Mouse (Mus musculus) neural tube, embryonic 13.5 days (tissue): ENCODE measurements around the gene Adap1. TPM values are rescaled to one million over a fixed set of nuclear protein-coding genes. Genes with fewer than 3 reads are reported as not detected.

Experiments used
- ATAC-seq: fragments of 200-750 bp; cut with Nextera tagmentation; 2 replicates; pipeline ENCODE4 v1.8.0; 2017; ENCODE audit warnings: low read depth, mild to moderate bottlenecking, moderate TSS enrichment, moderate library complexity
- H3K27ac ChIP-seq: fragments of 300-500 bp; sonication (generic); replicated peaks from 2 replicates; pipeline ENCODE4 v1.5.1; 2015; ENCODE audit warnings: moderate library complexity, mild to moderate bottlenecking, inconsistent platforms
- H3K27me3 ChIP-seq: fragments of 300-500 bp; sonication (generic); 2 replicates; pipeline ENCODE4 v1.6.1; 2015; ENCODE audit warnings: mild to moderate bottlenecking, inconsistent platforms
- H3K36me3 ChIP-seq: fragments of 300-500 bp; sonication (generic); 2 replicates; pipeline ENCODE4 v1.6.1; 2015; ENCODE audit warnings: mild to moderate bottlenecking, inconsistent platforms
- H3K4me1 ChIP-seq: fragments of 300-500 bp; sonication (generic); replicated peaks from 2 replicates; pipeline ENCODE4 v1.6.1; 2015; ENCODE audit warnings: inconsistent platforms
- H3K4me2 ChIP-seq: fragments of 300-500 bp; sonication (generic); 2 replicates; pipeline ENCODE4 v1.6.1; 2015; ENCODE audit warnings: inconsistent platforms, mild to moderate bottlenecking, moderate library complexity
- H3K4me3 ChIP-seq: fragments of 300-500 bp; sonication (generic); 2 replicates; pipeline ENCODE4 v1.5.1; 2015; ENCODE audit warnings: mild to moderate bottlenecking, inconsistent platforms
- H3K9ac ChIP-seq: fragments of 300-500 bp; sonication (generic); 2 replicates; pipeline ENCODE4 v1.6.1; 2015; ENCODE audit warnings: moderate library complexity, mild to moderate bottlenecking, inconsistent platforms
- H3K9me3 ChIP-seq: fragments of 300-500 bp; sonication (generic); 2 replicates; pipeline ENCODE4 v1.6.1; 2016; ENCODE audit warnings: inconsistent platforms
- WGBS: fragments of 180-500 bp; shearing (Covaris S2); methylation state at CpG from one replicate; pipeline ENCODE4 v1.1.7; 2015; 5-methylcytosine and 5-hydroxymethylcytosine counted together
- polyA plus RNA-seq: library from polyadenylated mRNA; unstranded; fragments of >200 nt; fragmentation: Nextera tagmentation; extraction: Ambion mirVana; gene quantifications from 2 replicates; pipeline ENCODE4 v1.2.1, GENCODE M21; 2015

Adap1 gene
- polyA plus RNA-seq, 1 experiment from 2014 or later = 66.3 TPM

GRCm38 (mm10) chr5:139331742-139332141 lies 6.3 kb upstream of the Adap1 start:
- H3K4me3 ChIP-seq = no peak overlapping the region
- no peak overlapping the region for H3K27ac ChIP-seq
- H3K4me2 ChIP-seq = no peak overlapping the region
- H3K9me3 ChIP-seq = no peaks in the 10 kb centered on the region
- H3K9ac ChIP-seq = no peak overlapping the region
- peaks cover 16% of the 10 kb centered on the region for H3K27me3 ChIP-seq
- H3K36me3 ChIP-seq = peaks cover 24% of the 10 kb centered on the region
- no peak for ATAC-seq
- H3K4me1 ChIP-seq = no peaks in the 10 kb centered on the region
- 23% methylated on average over 8 of the region's 8 CpGs for WGBS

- H3K4me1 ChIP-seq = no peaks in the 10 kb centered on the region
- H3K9ac ChIP-seq = no peak overlapping the region
- no peaks in the 10 kb centered on the region for H3K9me3 ChIP-seq
- no peak overlapping the region for H3K27ac ChIP-seq
- H3K4me3 ChIP-seq = no peak overlapping the region
- ATAC-seq = no peak
- H3K36me3 ChIP-seq = peaks cover 14% of the 10 kb centered on the region
- H3K27me3 ChIP-seq = peaks cover 26% of the 10 kb centered on the region
- H3K4me2 ChIP-seq = no peak overlapping the region
- 73% methylated on average over 7 of the region's 7 CpGs for WGBS
These were observed 5.3 kb upstream of the Adap1 start for GRCm38 (mm10) chr5:139330766-139331165.

- Histone ChIP-seq H3K4me1 (peaks cover 23% of the 10 kb centered on the region), H3K27ac (no peak overlapping the region), H3K4me3 (no peak overlapping the region), H3K36me3 (no peaks in the 10 kb centered on the region), H3K4me2 (no peak overlapping the region), H3K9ac (no peak overlapping the region), H3K9me3 (no peaks in the 10 kb centered on the region), H3K27me3 (peaks cover 52% of the 10 kb centered on the region)
- WGBS = 72% methylated on average over 7 of the region's 7 CpGs
- ATAC-seq = no peak
These were observed 2.2 kb upstream of the Adap1 start for GRCm38 (mm10) chr5:139327634-139328020.

- no peak overlapping the region for H3K9ac ChIP-seq
- peaks cover 52% of the 10 kb centered on the region for H3K27me3 ChIP-seq
- H3K4me2 ChIP-seq = no peak overlapping the region
- WGBS = 77% methylated on average over 7 of the region's 7 CpGs
- no peak overlapping the region for H3K27ac ChIP-seq
- ATAC-seq = no peak
- H3K36me3 ChIP-seq = no peaks in the 10 kb centered on the region
- no peak overlapping the region for H3K4me3 ChIP-seq
- H3K9me3 ChIP-seq = no peaks in the 10 kb centered on the region
- peaks cover 24% of the 10 kb centered on the region for H3K4me1 ChIP-seq
These were observed 1.7 kb upstream of the Adap1 start for GRCm38 (mm10) chr5:139326986-139327633.

- peak overlapping the region; percentile 90; the same call in 1 of the 2 replicates for H3K4me2 ChIP-seq
- peaks cover 52% of the 10 kb centered on the region for H3K27me3 ChIP-seq
- H3K9me3 ChIP-seq = no peaks in the 10 kb centered on the region
- H3K27ac ChIP-seq = no peak overlapping the region
- no peaks in the 10 kb centered on the region for H3K36me3 ChIP-seq
- ATAC-seq = no peak
- 61% methylated on average over 13 of the region's 13 CpGs for WGBS
- H3K4me1 ChIP-seq = peaks cover 24% of the 10 kb centered on the region
- H3K9ac ChIP-seq = peak overlapping the region; percentile 86; the same call in 1 of the 2 replicates
- H3K4me3 ChIP-seq = peak overlapping the region; percentile 75; the same call in 1 of the 2 replicates
These were observed 782 bp upstream of the Adap1 start for GRCm38 (mm10) chr5:139326111-139326696.

GRCm38 (mm10) chr5:139324691-139325394 lies 579 bp downstream of the Adap1 start:
- Histone ChIP-seq H3K4me2 (peak overlapping the region; percentile 90), H3K9me3 (no peaks in the 10 kb centered on the region), H3K36me3 (no peaks in the 10 kb centered on the region), H3K27me3 (peaks cover 52% of the 10 kb centered on the region), H3K4me3 (peak overlapping the region; percentile 75), H3K27ac (peak overlapping the region; percentile 71), H3K9ac (peak overlapping the region; percentile 86), H3K4me1 (peaks cover 24% of the 10 kb centered on the region)
- ATAC-seq = peak; percentile 73
- 4% methylated on average over 31 of the region's 62 CpGs for WGBS

- peak; percentile 26; the same call in 1 of the 2 replicates for ATAC-seq
- H3K4me2 ChIP-seq = peak overlapping the region; percentile 90
- 62% methylated on average over 5 of the region's 5 CpGs for WGBS
- H3K4me1 ChIP-seq = peaks cover 24% of the 10 kb centered on the region
- H3K9ac ChIP-seq = peak overlapping the region; percentile 86
- peak overlapping the region; percentile 75 for H3K4me3 ChIP-seq
- H3K36me3 ChIP-seq = no peaks in the 10 kb centered on the region
- no peaks in the 10 kb centered on the region for H3K9me3 ChIP-seq
- peak overlapping the region; percentile 71; the same call in 1 of the 2 replicates for H3K27ac ChIP-seq
- peaks cover 50% of the 10 kb centered on the region for H3K27me3 ChIP-seq
These were observed 1.4 kb downstream of the Adap1 start for GRCm38 (mm10) chr5:139324045-139324491.

GRCm38 (mm10) chr5:139323260-139323924 lies 2.0 kb downstream of the Adap1 start:
- H3K4me1 ChIP-seq = peaks cover 24% of the 10 kb centered on the region
- H3K9ac ChIP-seq = no peak overlapping the region

GRCm38 (mm10) chr5:139321331-139321730 lies 4.1 kb downstream of the Adap1 start:
- ATAC-seq = no peak
- Histone ChIP-seq H3K4me3 (no peak overlapping the region), H3K4me2 (no peak overlapping the region), H3K9me3 (no peaks in the 10 kb centered on the region), H3K4me1 (peaks cover 24% of the 10 kb centered on the region), H3K27me3 (peaks cover 32% of the 10 kb centered on the region), H3K27ac (no peak overlapping the region), H3K9ac (no peak overlapping the region), H3K36me3 (no peaks in the 10 kb centered on the region)
- 83% methylated on average over 6 of the region's 6 CpGs for WGBS

More at GRCm38 (mm10) chr5:139323260-139323924, 2.0 kb downstream of the Adap1 start:
- no peak for ATAC-seq
- Histone ChIP-seq H3K27me3 (peaks cover 48% of the 10 kb centered on the region), H3K27ac (0 out of 2 replicates have a peak overlapping the region, but pooled peaks have one; percentile 71), H3K4me2 (peak overlapping the region; percentile 90), H3K36me3 (no peaks in the 10 kb centered on the region), H3K9me3 (no peaks in the 10 kb centered on the region), H3K4me3 (peak overlapping the region; percentile 75)
- 82% methylated on average over 9 of the region's 9 CpGs for WGBS

- Histone ChIP-seq H3K9me3 (no peaks in the 10 kb centered on the region), H3K9ac (no peak overlapping the region), H3K27me3 (peaks cover 23% of the 10 kb centered on the region), H3K27ac (no peak overlapping the region), H3K36me3 (no peaks in the 10 kb centered on the region), H3K4me2 (no peak overlapping the region), H3K4me1 (peaks cover 22% of the 10 kb centered on the region), H3K4me3 (no peak overlapping the region)
- ATAC-seq = no peak
- WGBS = 74% methylated on average over 7 of the region's 7 CpGs
These were observed 5.0 kb downstream of the Adap1 start for GRCm38 (mm10) chr5:139320424-139320823.

- Histone ChIP-seq H3K4me1 (0 out of 2 replicates have a peak, but pooled peaks cover 3% of the 10 kb centered on the region), H3K36me3 (no peaks in the 10 kb centered on the region), H3K27me3 (no peaks in the 10 kb centered on the region; the same call in 1 of the 2 replicates), H3K4me2 (no peak overlapping the region), H3K9me3 (no peaks in the 10 kb centered on the region), H3K9ac (no peak overlapping the region), H3K27ac (no peak overlapping the region), H3K4me3 (no peak overlapping the region)
- no peak for ATAC-seq
- WGBS = 66% methylated on average over 21 of the region's 21 CpGs
These were observed 7.5 kb downstream of the Adap1 start for GRCm38 (mm10) chr5:139317751-139318504.
